Mouse (Mus musculus) kidney, postnatal 36 days (tissue): ENCODE results near the gene Hdac4.

ENCODE experiments used
- DNase-seq, 2 experiments: peaks; one replicate each; pipeline ENCODE4 v3.0.0; 2021 to 2022; ENCODE audit warnings: mixed read lengths in 2 of 2

Gene Hdac4

GRCm38 (mm10) chr1:91959891-91960290 lies 235.6 kb downstream of the Hdac4 start:
- DNase-seq, result no peak

GRCm38 (mm10) chr1:91959044-91959443 lies 236.5 kb downstream of the Hdac4 start:
- no peak for DNase-seq

DNA sequence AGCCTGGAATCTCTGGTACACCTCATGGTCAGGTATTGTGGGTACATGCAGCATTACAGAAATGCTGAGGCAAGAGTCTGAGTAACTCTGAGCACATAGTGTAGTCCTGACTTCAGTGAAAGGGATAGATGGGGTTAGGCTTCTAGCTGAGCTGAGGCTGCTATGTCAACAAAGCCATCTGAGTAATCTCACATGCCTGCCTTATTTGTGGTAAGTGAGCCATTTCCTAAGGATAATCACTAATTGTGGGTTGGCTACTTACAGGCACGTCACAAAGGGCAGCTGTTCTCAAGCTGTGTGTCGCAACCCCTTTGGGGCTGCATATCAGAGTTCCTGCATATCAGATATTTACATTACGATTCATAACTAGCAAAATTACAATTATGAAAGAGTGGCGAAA lies 239.3 kb downstream of the Hdac4 start:
- no peak for DNase-seq

DNA sequence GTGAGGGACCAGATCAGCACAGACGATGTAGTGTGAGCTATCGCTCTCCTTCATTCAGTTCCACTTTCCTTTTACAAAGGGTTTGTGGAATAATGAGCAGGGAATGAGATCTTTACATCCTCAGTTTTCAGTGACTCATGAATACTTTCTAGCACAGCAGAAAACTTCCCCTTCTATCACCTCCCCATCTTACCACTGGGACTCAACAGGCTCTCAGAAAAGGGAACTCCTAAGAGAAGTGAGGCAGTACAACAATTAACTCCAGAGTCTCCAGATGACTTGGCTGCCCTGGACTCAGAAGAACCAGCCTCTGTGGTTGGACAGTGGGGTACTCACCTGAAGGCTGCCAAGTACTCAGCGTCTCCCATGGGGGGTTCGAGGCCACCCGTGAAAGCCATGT lies 240.5 kb downstream of the Hdac4 start:
- DNase-seq, result no peak

DNA sequence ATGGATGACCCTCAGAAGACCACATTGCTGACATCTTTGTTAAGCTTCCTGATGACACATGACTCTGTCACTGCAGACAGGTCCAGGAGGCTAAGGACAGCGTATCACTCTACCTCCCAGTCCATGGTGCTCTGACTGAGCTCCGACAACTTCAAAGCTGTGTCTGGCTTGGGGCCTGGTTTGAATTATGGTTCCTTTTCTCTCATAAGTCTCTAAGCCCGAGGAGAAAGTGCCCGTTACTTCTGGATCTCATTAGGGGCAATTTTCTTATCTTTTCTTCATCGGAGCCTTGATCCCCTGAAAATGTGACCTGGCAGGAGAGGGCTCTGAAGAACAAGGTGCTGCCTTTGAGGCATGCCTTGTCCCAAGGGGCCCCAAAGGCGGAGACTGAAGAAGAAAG lies 242.6 kb downstream of the Hdac4 start:
- DNase-seq, result no peak

DNA sequence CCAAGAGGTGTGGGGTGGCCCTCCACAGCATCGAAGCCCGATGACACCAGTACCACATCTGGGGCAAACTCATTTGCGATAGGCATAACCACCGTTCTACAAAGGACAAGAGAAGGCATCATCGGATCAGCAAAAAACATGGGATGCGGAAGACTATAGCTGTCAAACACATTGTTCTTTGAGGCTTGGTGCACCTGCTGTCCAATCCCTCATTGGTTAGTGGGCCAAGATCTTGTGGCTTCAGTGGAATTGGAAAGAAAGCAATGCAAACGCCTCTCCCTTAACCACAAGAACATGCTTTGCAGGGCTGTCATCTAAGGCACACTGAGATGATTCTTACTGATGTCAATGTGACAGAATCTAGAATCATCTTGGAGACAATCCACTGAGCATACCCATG lies 248.1 kb downstream of the Hdac4 start:
- DNase-seq, result no peak

DNA sequence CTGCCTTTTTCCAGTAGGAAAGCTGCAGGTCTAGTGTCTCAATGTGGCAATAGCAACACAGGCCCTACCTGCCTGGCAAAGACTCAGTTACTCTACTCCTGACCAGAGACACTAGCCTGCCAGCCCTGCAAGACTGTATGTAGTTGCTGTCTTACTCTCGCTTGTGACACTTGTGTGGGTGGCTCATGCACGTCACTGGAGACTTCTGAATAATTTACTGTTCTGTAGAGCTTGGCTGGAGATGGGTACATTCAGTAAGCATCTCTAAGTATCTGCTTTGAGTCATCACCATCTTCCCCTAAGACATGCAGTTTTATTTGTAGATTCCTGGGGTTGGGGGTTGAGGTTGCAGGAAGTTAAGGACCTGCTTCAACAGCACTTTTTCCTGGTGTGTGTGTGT lies 252.9 kb downstream of the Hdac4 start:
- DNase-seq, result no peak

DNA sequence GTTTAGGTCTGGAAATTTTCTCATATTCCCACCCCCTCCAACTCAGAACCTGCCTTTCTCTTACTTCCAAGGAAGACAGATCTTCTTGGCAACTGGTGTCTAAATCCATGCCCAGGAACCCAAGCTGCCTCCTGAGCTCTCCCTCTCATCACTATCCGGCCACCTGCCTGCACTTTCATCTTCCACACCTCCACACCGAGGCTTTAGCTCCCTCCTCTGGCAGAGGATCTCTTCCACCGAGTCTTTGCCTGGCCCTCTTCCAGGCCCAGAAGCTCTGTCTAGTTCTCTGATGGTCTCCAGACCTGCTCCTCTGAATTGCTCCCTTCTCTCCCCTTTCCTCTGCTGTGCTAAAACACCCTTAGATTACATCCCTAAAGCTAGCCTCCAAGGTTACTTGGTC lies 253.5 kb downstream of the Hdac4 start:
- peak in 1 of 2 experiments; percentile 63 for DNase-seq

DNA sequence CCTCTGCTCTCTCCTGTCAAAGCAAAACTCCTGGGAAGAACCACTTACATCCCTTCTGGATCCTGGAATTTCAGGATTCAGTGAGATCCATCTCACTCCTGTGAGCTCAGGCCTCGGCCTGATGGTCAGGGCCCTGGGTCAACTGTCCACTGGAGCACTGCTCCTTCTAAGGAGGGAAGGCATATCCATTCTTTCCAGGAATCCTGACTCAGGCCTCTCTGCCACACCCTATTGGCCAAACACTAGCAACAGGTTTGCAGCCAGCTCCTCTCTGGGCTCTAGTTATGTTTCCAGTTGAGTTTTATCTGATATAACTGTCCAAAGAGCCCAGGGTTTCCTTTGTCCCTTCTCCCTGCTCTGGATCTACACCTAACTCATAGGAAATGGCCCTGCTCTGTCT lies 254.4 kb downstream of the Hdac4 start:
- DNase-seq, result no peak

- peak in 1 of 2 experiments; percentile 32 for DNase-seq
Observed at GRCm38 (mm10) chr1:91935171-91935570, 260.3 kb downstream of the Hdac4 start.

DNA sequence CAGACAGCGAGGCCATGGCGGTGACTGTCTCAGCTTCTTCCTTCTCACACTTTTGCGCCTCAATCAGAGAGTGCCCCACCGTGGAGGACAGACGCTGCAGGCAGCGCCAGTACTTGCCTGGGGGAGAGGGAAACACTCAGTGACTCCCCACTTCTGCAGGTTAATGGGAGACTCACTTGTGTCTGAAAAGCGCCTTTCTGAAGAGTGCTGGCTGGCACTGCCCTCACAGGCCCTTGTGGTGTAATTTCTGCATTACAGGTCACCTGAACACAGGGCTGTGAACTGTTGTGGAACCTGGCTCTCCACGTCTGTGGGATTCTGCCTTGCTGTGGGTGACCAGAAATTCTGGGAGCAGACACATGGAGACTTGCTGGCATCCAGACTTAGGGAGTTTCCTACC lies 261.8 kb downstream of the Hdac4 start:
- DNase-seq, result no peak

DNA sequence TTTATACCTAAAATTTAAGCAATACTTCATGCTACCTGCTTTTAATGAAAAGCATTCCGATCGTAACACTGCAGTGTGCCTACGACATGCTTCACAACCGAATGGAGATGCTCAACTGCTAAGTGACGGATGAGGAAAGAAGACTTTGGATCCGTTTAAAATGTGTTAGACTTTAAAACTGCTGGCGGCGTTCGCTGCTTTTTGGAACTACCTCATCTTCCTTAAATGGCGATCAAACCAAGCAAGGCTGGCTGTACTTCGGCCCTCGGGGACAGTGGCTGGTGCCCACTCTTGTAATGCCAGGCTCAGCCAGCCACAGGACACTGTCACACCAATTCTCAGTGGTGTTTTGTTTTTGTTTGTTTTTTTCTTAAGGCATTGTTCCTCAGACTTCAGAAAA lies 263.3 kb downstream of the Hdac4 start:
- DNase-seq, result peak; percentile 55 to 59

DNA sequence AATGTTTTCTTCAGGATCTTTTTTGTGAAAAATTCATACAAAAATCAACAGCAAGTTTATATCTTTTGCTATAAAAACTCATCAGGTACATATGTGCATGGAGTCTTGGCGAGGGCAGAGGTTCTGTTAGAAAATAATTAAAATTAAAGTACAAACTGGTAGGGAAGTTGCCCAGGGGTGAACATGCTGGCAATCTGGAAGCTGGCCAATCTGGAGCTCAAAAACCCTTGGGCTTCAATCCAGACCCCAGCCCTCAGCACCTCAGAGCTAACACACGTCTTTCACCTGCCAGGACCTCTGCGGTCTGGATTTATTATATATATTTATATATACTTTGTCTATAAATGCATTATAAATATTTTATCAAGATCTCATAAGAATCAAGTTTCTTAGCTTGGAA lies 263.7 kb downstream of the Hdac4 start:
- DNase-seq, result peak; percentile 46 to 66

GRCm38 (mm10) chr1:91931196-91931595 lies 264.3 kb downstream of the Hdac4 start:
- DNase-seq, result peak; percentile 61 to 64

DNA sequence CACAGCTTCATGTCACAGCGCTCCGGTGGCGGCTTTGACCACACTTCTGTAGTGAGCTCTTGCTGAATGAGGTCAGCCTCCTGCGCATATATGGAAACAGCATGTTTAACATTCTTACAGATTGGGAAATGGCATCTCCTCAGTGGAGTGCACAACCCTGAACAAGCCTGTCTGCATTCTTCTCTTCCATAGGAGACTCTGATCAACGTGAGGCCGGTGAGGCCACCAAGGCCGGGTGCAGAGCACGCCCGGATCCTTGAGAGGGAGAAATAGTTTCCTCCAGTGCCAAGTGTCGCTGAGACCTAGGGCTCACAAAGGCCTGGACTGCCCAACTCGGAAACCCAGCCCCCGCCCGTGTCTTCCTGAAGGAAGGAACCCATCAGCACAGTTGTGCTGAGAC lies 266.4 kb downstream of the Hdac4 start:
- peak in 1 of 2 experiments; percentile 24 for DNase-seq

- DNase-seq, result no peak
Observed at GRCm38 (mm10) chr1:91927536-91928315, 267.8 kb downstream of the Hdac4 start.

DNA sequence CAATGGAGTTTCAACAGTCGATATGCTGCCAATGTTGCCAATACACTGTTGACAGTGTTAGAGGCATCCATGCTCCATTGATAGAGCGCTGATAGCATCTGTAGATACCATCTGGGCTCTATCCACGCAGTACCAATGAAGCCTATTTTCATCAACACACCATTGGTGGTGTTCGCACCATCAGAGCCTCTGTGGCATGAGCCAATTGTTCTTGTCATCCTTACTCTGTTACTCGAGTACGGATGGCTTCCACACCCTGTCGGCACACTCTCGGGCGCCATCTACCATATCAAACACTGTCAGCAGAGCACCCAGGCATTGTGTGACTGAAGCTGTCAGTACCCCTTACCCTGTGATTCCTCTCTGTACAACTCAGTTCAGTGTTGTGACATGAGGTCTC lies 271.9 kb downstream of the Hdac4 start:
- DNase-seq, result no peak

DNA sequence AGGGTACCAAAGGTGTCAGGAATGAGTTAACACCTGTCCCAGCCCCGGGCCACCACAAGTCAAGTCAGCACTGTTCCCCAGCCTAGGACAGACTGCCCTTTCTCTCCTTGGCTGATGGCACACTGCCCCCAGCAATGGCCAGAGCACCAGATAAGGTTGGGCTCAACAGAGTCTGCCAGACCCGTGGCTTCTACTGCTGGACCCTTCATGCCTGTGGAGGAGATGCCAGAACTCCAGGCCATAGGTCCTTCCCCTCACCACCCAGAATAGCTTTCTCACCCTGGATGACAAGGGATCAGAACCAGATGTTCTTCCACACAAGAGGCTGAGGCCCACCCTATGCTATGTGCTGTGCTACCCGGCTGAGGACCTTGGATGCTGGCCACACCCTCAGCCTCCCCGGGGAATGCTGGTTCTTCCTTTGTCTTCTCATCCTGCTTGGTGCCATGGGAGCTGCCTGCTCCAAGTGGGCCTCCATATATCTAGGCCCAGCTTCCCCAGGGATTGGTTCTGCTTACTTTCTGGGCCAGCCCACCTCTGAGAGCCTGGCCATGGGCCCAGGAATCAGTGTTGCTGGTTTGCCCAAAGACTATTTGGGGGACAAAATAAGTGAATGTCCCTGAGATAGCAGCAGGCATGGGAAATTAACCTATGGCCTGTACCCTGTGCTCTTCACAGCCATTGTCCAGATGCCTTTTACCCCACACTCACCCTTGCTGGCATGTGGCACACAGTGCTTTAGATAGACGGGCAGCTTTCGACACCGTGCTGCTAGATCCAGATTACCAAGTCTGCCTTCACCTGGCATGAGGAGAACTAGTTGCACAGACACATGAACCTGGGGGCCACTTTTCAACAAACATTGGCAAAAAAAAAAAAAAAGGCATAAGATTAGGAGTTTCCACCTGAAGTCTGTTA lies 273.0 kb downstream of the Hdac4 start:
- no peak for DNase-seq

- peak in 1 of 2 experiments; percentile 20 for DNase-seq
Observed at GRCm38 (mm10) chr1:91921702-91922101, 273.8 kb downstream of the Hdac4 start.

GRCm38 (mm10) chr1:91921279-91921678 lies 274.2 kb downstream of the Hdac4 start:
- DNase-seq, result no peak

DNA sequence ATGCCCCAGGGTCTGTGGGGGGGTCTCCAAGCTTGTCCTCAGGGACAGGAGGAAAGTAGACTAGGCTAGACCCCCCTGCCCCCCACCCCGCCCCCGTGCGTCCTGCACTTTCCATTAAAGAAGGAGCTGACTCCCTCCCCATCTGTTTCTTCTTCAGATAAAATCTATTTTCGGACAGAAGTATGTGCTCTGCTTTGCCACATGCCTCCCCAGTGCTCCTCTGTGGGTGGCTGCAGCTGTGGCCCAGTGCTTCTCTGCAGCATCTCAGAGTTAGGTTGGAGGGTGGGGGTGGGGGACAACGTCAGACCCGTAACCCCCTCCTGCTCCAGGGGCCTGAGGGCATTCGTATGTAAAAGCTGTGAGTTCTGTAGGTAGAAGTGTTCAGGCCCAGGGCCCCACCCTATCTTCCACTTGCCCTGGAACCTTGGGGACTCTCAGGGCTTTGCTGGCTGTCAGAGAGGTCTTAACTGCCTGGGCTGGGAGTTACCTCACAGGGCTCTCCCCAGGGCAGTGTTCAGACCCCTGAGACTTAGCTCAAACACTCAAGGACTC lies 275.4 kb downstream of the Hdac4 start:
- DNase-seq, result no peak

GRCm38 (mm10) chr1:91918257-91918800 lies 277.2 kb downstream of the Hdac4 start:
- DNase-seq, result no peak

DNA sequence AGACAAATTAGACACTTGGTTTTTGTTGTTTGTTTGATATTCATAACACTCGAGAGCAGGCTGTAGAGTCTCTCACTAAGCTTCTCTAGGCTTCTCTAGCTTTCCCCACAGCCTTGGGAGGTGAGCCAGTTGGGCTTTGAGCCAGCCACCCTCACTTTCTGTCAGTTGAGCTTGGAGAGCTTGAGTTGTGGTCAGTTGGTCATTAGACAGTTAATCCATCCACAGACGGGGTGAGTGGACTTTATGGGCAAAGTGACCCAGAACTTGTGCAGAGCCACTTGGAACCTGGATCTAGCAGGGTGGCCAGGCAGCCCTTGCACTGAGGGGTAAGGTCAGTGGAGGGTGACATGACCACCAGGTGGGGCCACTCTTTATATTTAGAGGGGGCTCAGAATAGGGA lies 277.9 kb downstream of the Hdac4 start:
- DNase-seq, result peak; percentile 78 to 89
